Mouse (Mus musculus) hindbrain, embryonic 10.5 days (tissue): ENCODE measurements around the gene Abl2. TPM values are rescaled to one million over a fixed set of nuclear protein-coding genes. Genes with fewer than 3 reads are reported as not detected.

ENCODE experiments used
- polyA plus RNA-seq: library from polyadenylated mRNA; unstranded; fragments of >200 nt; fragmentation: Nextera tagmentation; extraction: Ambion mirVana; gene quantifications from 2 replicates; pipeline ENCODE4 v1.2.1, GENCODE M21; 2016

Gene Abl2
- polyA plus RNA-seq, 1 experiment from 2014 or later = 5.1 TPM

Other genes with a start within 250 kb of the Abl2 start
- not detected in 2 replicates for gene Nphs2, start 248.1 kb upstream of the Abl2 start, polyA plus RNA-seq
- 882 and 901 TPM in 2 replicates for gene Gm2000, start 192.7 kb upstream of the Abl2 start, polyA plus RNA-seq
- gene Axdnd1, start 137.6 kb upstream of the Abl2 start, polyA plus RNA-seq = 0.05 and 0.85 TPM in 2 replicates
- 22.2 and 29.7 TPM in 2 replicates for gene Soat1, start 84.5 kb upstream of the Abl2 start, polyA plus RNA-seq
- 0.35 and 0.54 TPM in 2 replicates for gene Gm10031, start 34.8 kb upstream of the Abl2 start, polyA plus RNA-seq
- 7.2 and 7.5 TPM in 2 replicates for gene Tor3a, start 115.6 kb downstream of the Abl2 start, polyA plus RNA-seq
- gene Fam20b, start 160.3 kb downstream of the Abl2 start, polyA plus RNA-seq = 19.4 and 19.9 TPM in 2 replicates